Mouse (Mus musculus): ENCODE results near the gene Olfr112. TPM values are rescaled to one million over a fixed set of nuclear protein-coding genes. Genes with fewer than 3 reads are reported as not detected.

Olfr112 gene
- polyA plus RNA-seq, 1 experiment from 2014 or later: not detected

Other genes starting within 250 kb of the Olfr112 start
- gene Olfr103, start 229.8 kb downstream of the Olfr112 start, polyA plus RNA-seq (2016; fragmentation: Nextera tagmentation; extraction: Ambion mirVana): not detected in 2 replicates
- not detected in 2 replicates for gene Olfr104-ps, start 209.9 kb downstream of the Olfr112 start, polyA plus RNA-seq (2016; fragmentation: Nextera tagmentation; extraction: Ambion mirVana)
- not detected in 2 replicates for gene Olfr105-ps, start 190.4 kb downstream of the Olfr112 start, polyA plus RNA-seq (2016; fragmentation: Nextera tagmentation; extraction: Ambion mirVana)
- gene Olfr106-ps, start 179.1 kb downstream of the Olfr112 start, polyA plus RNA-seq (2016; fragmentation: Nextera tagmentation; extraction: Ambion mirVana): not detected in 2 replicates
- gene Olfr107, start 170.2 kb downstream of the Olfr112 start, polyA plus RNA-seq (2016; fragmentation: Nextera tagmentation; extraction: Ambion mirVana): not detected in 2 replicates
- gene Olfr108, start 124.0 kb downstream of the Olfr112 start, polyA plus RNA-seq (2016; fragmentation: Nextera tagmentation; extraction: Ambion mirVana): not detected in 2 replicates
- not detected in 2 replicates for gene Olfr109, start 110.5 kb downstream of the Olfr112 start, polyA plus RNA-seq (2016; fragmentation: Nextera tagmentation; extraction: Ambion mirVana)
- gene H2-M2, start 85.9 kb downstream of the Olfr112 start, polyA plus RNA-seq (2016; fragmentation: Nextera tagmentation; extraction: Ambion mirVana): not detected in 2 replicates
- gene Olfr110, start 77.0 kb downstream of the Olfr112 start, polyA plus RNA-seq (2016; fragmentation: Nextera tagmentation; extraction: Ambion mirVana): not detected in 2 replicates
- gene Olfr111, start 61.4 kb downstream of the Olfr112 start, polyA plus RNA-seq (2016; fragmentation: Nextera tagmentation; extraction: Ambion mirVana): not detected in 2 replicates
- not detected in 2 replicates for gene Olfr113, start 8.2 kb upstream of the Olfr112 start, polyA plus RNA-seq (2016; fragmentation: Nextera tagmentation; extraction: Ambion mirVana)
- not detected in 2 replicates for gene Olfr114, start 23.3 kb upstream of the Olfr112 start, polyA plus RNA-seq (2016; fragmentation: Nextera tagmentation; extraction: Ambion mirVana)
- gene Olfr115, start 57.7 kb upstream of the Olfr112 start, polyA plus RNA-seq (2016; fragmentation: Nextera tagmentation; extraction: Ambion mirVana): not detected in 2 replicates
- gene Olfr116, start 57.7 kb upstream of the Olfr112 start, polyA plus RNA-seq (2016; fragmentation: Nextera tagmentation; extraction: Ambion mirVana): not detected in 2 replicates
- not detected in 2 replicates for gene Olfr117, start 94.3 kb upstream of the Olfr112 start, polyA plus RNA-seq (2016; fragmentation: Nextera tagmentation; extraction: Ambion mirVana)
- not detected in 2 replicates for gene Olfr118, start 97.5 kb upstream of the Olfr112 start, polyA plus RNA-seq (2016; fragmentation: Nextera tagmentation; extraction: Ambion mirVana)
- not detected in 2 replicates for gene Olfr119, start 127.1 kb upstream of the Olfr112 start, polyA plus RNA-seq (2016; fragmentation: Nextera tagmentation; extraction: Ambion mirVana)
- gene Olfr120, start 152.4 kb upstream of the Olfr112 start, polyA plus RNA-seq (2016; fragmentation: Nextera tagmentation; extraction: Ambion mirVana): not detected in 2 replicates
- not detected in 2 replicates for gene Olfr121, start 179.4 kb upstream of the Olfr112 start, polyA plus RNA-seq (2016; fragmentation: Nextera tagmentation; extraction: Ambion mirVana)
- not detected in 2 replicates for gene Olfr122, start 199.2 kb upstream of the Olfr112 start, polyA plus RNA-seq (2016; fragmentation: Nextera tagmentation; extraction: Ambion mirVana)
- gene Olfr123, start 224.1 kb upstream of the Olfr112 start, polyA plus RNA-seq (2016; fragmentation: Nextera tagmentation; extraction: Ambion mirVana): not detected in 2 replicates
- gene Olfr124, start 230.4 kb upstream of the Olfr112 start, polyA plus RNA-seq (2016; fragmentation: Nextera tagmentation; extraction: Ambion mirVana): not detected in 2 replicates